Mouse (Mus musculus) cerebellum, postnatal 10 days (tissue): ENCODE measurements at regions not wholly inside any gene's neighbourhood (a gene's known extent, or its start where the extent isn't known, plus 50 kb on each side); places are given as distances from the start of the nearest gene placed in this dataset.

ENCODE experiments used
- DNase-seq, 2 experiments: peaks; one replicate each; pipeline ENCODE4 v3.0.0; 2021; ENCODE audit warnings: mixed read lengths in 2 of 2

DNA sequence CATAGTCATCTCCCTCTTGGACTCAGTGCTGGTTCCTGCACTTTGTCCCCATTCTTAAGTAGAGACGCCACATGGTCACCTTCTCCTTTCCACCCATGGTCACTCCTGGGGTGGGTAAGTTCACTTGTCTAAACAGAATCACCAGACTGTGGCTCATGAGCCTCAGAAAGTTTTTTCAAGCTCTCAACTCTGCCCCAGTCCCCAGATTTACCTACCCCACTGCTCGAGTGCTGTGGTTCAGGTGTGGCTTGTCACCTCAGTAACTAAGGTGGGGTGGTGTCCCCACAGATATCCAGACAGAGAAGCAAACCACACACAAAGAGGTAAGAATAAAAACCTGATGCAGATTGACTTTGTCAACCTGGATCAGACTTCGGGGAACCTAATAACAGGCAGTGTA, 87.6 kb downstream of the Rpl10-ps3 start:
- DNase-seq, result no peak

DNA sequence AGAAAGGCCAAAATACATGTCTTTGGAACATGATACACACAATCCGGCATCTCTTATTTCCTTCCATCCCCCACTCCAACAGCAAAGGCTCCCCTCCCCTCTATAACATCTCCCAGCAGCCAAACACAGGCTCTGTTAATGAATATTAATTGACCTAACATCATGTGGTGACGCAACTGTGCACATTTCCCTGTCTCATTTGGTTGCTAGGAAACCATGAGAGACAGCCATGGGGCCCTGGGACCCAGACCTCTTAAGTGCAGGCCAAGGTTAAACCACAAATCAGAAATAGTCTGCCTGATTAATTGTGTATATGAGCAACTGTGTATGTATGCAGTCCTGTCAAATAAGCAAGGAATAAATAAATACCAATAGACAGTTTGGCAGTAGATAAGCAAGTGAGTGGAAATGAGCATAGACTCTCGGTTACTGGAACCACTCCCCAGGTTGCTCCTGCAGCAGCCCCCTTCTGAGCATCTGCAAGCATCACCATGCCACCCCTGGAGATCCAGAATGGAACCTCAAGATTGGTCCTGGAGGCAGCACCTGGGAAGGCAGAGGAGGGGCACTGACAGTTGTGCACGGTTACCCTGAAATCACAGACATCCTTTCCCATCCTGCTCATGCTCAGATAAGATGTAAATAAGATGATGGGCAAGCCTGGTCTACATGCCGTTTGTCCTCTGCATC, 99.6 kb downstream of the Rpl10-ps3 start:
- DNase-seq, result peak; percentile 36 to 42

DNA sequence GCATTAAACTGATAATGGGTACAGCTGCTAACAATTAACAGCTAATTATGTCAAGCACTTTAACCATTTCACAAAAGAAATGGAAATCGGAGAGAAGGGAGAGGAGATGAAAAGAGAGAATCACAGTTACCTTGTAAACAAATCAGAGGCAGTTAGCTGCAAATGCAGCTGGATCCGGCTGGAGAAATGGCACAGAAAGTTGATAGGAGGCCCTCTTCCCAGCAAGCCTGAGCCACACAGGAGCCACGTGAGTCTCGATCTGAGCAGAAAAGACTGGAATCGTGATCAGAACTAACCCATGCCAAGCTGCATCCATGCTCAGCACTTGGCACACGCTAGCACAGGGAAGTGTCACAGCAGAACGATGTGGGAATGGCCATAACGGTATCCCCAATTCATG, 103.8 kb downstream of the Rpl10-ps3 start:
- DNase-seq, result peak; percentile 7 to 17

DNA sequence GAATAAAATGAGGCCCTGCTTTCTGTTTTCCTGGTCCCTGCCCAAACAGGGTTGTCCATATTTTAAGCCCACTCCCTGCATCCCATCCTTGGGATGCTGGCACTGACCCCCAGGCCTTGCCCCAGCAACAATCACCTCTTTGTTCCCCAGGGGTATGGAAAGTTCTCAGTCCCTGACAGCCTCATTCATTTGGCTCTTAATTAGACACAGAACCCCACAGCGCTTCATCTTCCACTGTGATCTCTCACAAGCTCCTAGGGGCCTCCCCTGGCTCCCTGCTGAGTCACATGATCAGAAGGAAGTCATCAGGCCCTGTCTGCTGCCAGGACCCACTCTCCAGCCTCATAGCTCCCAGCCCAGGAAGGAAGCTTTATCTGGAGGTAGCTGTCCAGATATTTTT, 108.9 kb downstream of the Rpl10-ps3 start:
- DNase-seq, result peak; percentile 20 to 38

DNA sequence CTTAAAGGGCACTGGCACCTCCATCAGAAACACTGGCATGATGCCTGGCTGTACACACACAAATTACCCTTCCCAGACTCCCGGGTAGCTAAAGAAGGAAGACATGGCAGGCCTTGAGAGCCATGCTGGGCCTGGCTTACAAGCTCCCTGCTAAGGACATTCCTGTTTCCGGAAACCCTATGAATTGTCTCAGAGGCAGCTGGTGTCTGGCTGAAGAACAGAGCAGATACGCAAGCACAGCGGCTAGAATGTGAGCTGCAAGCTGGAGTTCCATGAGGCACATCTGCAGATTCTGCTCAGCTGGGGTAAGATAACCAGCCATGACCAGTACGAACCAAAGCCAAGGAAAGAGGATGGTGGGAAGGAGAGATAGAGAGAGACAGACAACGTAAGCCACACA, 110.1 kb downstream of the Rpl10-ps3 start:
- peak; percentile 24 to 36 for DNase-seq

DNA sequence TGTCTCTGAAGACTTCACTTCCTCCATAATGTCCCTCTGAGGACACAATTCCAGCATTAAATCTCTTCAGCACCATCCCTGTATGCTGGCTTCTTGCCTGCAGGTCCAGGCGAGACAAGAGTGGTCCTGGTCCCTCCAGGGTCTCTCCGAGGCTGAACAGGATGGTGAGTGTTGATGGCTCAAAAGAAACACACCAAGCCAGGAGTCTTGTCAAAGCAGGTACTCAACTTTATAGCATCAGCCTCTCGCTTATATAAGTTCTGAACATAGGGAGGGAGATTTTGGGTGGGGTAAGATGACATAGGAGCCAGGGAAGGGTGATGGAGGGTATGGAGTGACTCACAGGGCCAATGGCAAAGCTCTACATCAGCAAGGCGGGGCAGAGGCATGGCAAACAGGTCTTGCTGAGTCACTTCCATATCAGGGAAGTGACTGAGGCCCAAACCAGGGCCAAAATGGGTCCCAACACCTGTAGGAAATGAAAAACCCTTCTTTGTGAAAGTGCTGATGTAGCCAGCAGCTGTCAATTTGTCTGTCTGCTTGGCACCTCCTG, 111.7 kb downstream of the Rpl10-ps3 start:
- DNase-seq, result no peak

DNA sequence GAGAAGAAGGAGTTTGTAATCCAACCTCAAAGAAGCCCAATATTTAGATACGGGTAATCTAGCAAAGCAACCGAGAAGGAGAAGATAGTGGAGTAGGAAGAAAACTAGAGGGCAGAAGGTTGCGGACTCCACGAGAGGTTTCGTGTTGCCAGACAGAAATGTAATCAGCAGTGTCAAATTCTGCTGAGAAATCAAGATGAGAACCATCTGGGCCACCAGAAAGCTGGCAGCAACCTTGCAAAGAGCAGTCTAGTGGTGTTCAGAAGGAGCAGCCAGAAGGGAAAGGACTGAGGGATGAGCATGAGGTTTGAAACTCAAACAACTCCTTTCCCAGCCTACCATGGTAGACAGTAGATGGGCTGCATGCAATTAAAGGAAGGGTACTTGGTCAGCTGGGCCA, 134.3 kb downstream of the Rpl10-ps3 start:
- DNase-seq, result peak; percentile 19 to 20

DNA sequence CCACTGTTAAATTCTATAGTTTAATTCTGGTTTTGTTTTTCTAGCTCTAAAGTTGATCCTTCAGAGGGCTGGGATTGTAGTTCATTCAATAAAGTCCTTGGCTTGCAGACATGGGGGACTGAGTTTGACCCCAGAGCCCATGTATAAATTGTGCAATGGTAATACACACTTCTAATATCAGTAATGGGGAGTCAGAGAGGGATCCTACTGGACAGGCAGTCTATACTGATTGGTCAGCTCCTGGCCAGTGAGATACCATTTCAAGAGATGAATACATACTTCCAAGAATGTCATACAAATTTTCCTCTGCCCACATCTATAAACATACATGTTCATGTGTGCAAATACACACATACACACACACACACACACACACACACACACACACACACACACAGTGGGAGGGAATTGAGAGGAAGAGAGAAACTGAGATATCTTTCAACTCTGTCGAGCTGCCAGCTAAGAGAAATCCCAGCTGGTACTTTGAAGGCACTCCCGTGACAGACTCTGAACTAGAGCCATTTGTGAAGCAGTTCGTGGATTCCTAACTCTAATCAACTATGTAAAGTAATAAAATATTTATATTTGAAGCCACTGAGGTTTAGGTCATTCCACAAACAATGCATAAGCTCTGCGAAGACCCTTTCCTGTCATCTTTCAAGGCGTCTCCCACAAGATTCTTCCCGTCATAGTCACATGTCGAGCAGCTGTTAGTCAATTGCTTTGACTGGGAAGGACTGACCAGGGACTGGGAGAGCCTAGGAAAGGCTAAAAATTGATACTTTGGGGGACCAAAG, 145.1 kb downstream of the Rpl10-ps3 start:
- no peak for DNase-seq

DNA sequence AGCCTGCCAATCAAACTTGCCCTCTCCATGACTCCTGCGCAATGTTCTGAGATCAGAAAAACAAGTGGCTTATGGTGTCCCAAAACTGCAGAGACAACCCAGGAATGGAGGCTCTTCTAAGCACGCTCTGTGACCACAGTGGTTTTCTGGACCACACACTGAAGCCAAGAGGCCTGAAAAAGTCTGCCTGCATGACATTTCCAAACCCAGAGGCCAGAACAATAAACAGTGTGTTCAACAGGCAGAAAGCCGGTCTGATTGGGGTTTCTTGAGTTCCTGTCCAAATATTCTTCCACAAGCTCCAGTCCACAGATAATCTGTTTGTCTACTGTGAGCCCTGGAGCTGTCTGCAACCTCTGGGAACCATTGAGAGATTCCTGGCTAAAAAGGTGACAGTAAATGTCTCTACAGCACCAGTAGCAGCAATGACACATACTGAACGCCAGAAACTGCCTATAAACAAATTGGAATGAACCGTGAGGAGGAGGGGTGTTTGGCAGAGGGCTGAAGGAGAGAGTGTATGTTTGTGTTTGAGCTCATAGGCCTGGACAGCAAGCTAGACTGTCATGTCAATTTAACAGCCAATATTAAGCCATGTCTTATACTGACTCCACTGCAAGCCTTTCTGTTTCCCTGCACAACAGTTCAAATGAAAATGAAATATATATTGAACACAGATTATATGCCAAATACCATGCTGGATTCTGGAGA, 152.2 kb downstream of the Rpl10-ps3 start:
- no peak for DNase-seq

DNA sequence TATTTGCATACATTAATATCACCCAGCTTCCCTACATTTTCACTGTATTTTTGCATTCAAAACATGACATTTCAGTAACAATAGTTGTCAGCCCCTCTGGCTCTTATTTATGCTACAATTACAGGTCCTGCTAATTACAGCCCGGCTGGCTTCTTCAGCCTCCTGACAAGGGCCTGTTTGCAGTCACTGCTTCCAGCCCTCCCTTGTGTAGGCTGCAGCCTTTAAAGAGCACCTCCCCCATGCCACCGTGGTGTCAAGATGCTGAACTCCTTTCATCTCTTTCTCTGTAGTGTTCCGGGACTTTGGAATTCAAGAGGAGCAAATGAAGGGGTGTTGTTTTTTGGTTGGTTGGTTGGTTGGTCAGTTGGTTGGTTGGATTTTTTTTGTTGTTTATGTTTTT, 153.6 kb downstream of the Rpl10-ps3 start:
- DNase-seq, result no peak

DNA sequence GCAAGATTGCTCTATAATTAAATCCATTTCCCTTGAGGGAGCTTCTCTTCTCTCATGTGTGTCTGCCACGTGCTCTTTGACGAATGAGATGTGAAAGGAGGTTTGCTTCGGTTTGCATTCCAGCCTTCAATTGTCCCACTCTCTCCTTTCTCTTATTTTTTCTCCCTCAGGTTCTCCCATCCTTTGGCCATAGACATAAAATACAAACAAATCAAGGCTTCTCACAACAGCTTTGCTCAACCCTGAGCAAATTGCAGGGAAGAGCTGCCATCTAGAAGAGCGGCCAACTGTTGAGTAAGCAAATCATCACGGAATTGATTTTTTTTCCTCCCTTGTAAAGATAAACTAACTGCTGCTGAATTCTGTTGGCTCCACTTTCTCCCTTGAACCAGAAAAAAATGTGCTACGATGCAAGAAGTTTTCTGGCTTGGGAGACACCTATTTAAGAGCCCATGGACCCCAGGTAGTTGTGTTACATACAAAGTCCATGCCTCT, 156.1 kb downstream of the Rpl10-ps3 start:
- no peak for DNase-seq

DNA sequence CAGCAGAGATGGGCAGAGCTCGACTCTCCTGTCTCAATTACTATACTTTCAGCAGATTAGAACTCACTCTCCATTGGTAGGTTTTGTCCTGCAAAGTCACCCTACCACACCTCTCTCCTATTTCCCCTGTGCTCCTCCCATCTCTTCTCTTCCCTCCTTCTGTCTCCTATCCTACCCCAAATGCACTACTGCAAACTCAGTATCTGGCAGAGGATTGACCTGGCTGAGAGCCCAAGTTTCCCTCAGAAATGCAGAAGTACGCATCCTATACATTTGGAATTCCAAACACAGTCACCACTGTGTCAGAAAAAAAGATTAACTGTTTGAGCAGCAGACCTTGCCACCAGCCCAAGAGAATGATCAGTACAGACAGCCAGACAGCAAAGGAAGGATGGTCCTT, 163.4 kb downstream of the Rpl10-ps3 start:
- DNase-seq, result no peak

DNA sequence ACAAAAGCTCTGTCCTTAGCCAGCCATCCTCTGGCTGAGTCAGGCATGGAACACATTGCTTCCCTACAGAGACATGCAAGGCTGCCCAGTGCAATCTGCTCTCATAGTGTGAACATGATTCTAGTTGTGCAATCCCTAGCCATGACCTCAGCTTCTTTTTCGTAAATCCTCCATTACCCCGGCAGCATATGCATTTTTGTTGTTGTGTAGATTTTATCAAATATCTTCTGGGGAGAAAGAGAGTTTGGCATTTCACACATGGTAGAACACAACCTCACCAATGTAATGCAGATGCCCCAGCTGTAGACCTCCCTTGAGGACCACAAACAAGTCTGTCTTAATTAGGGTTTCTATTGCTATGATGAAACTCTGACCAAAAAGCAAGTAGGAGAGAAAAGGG, 168.6 kb downstream of the Rpl10-ps3 start:
- DNase-seq, result no peak

DNA sequence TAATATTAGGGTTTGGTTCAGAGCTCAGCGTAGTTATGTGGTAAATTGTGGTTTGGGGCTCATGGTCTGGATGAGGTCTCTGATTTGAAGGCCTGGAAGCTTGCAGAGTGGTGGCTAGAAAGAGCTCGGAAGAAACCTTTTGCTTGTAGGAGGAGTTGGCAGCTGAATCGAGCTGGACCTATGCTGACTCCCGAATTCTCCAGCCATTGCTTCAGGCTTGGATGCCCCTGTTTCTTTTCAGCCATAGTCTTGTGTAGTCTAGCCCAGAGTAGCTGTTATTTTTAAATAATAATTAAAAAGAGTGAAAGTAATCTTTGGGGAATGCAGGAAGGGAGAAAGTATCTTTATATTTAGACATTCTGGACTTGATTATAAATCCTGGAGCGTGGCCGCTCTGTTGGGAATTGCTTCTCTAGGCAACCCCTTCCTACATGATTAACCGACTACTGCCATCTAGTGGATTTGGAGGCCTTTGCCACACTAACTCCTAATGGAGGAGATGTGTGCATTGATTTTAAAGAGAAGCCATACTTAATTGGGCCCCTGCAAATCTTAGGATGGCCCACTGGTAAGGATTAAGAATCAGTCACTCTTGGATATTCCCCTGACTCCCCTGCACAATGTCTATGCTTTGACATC, 172.8 kb downstream of the Rpl10-ps3 start:
- DNase-seq, result peak; percentile 89 to 93

DNA sequence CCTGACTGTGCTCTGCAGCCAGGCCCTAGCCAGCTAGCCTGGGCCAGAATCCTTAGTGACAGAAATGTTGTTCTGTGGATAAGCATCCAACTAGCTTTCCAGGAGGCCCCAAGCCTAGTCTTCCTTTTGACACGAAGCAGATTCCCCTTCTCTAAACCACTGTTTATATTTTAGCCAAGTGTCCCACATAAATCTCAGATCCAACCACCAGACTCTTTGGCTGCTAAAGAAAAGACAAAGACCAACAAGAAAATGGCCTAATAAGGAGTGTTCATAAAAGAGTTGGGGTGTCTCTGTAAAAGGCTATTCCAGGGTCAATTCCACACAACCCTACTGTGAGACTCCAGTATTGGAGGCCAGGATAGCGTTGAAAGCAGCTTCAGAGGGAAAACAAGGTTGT, 173.6 kb downstream of the Rpl10-ps3 start:
- DNase-seq, result no peak

DNA sequence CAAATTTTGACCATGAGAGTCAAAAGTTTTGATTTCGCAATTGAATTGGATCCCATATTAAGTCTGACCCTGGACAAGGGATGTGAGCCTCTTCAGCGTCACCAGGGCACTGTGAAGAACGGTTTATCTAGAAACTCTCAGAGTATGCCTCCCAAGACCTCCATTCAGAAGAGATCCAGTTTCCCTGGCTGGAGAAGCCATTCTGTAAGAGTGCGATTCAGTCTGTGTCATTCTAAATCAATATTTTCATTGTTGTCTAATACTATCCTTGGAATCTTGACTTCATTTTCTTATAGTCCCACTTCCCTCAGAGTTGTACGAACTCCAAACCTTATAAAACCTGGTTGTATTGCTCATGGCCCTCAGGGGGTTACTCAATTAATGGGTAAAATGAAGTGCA, 174.1 kb downstream of the Rpl10-ps3 start:
- DNase-seq, result no peak

DNA sequence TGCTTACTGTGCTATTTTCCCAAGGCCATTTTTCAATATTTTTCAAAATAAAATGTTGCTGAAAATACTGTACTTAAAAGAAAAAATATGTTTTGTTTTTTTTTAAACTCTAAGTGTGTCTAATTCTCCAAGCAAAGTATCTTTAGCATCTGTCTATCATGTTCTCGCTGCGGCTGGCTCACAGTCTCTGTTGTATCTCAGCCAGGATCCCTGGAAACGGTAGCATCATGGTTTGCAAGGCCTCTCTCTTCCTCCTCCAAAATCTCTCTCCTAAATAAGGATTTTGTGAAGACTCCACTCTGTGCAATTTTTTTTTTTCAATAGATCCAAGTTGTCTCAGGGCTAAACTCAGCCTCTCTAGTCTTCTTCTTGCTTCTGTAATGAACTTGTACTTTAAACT, 190.2 kb downstream of the Rpl10-ps3 start:
- no peak for DNase-seq

DNA sequence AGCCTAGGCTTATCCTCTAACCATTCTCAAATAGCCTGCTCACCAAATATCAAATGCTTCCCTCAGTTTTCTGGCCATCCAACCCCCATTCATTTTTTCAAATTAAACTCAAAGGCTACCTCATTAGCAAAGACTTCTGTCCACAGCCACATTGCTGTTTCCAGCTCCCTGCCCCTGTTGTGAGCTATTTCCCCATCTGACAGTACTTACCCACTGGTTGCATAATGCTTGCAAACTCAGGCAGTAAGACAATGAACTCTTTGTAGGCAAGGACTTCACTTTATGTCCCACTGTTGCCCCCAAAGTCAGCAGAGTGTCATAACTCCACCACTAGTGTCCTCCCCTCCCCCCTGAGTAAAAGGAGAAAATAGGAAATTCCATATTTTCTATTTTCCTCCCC, 194.7 kb downstream of the Rpl10-ps3 start:
- DNase-seq, result no peak

DNA sequence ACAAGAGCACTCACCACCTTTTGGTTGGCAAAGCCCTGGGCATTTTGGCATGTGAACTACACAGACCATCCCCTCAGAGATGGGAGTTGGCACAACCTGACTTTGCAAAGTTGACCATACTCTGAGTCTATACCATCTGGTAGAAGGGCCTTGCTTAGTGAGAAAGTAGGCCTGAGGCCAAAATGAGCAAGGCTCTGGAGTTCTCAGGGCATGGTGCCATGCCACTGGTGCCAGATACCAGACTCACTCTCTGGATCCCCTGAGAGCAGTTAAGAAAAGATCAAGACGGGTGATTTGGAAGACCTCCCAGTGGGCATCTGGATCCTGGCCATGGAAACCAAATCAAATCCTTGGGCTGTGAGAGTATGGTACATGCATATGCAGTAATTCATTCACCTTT, 202.0 kb downstream of the Rpl10-ps3 start:
- DNase-seq, result peak; percentile 79 to 90

DNA sequence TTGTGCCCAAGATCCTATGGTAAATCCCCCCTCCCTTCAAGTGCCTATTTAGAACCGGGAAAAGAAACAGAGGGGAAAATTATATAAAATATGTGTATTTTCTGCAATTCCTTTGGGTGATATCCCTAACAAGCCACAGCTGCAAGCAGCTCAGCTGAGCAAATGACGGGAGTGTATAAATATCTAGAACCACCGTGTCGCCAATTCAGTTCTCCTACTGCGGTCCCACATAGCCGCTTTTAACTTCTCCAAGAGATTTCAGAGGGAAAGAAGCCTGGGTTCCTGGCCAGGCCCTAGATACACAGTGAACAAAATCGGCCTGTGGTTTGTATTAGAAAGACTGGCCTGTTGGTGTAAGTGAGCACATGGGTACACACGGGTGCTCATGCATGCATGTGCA, 202.7 kb downstream of the Rpl10-ps3 start:
- DNase-seq, result no peak

DNA sequence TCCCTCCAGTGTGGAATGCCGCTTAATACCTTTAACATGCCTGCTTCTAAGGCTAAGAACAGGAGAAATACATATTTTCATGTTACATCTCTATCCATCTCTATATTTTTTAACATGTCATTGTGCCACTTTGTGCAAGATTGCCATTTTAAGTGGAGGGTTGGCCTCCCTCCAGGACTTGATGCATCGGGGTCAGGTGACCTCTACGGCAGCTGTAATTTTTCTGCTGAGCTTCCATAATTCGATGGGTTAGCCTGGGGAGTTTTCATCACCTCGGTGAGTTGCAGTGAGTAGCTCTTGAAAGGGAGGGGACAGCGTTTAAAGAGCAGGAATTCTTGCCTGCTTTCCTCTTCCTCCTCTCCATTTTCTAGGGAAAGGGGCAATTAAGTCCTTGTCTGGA, 203.6 kb downstream of the Rpl10-ps3 start:
- no peak for DNase-seq

DNA sequence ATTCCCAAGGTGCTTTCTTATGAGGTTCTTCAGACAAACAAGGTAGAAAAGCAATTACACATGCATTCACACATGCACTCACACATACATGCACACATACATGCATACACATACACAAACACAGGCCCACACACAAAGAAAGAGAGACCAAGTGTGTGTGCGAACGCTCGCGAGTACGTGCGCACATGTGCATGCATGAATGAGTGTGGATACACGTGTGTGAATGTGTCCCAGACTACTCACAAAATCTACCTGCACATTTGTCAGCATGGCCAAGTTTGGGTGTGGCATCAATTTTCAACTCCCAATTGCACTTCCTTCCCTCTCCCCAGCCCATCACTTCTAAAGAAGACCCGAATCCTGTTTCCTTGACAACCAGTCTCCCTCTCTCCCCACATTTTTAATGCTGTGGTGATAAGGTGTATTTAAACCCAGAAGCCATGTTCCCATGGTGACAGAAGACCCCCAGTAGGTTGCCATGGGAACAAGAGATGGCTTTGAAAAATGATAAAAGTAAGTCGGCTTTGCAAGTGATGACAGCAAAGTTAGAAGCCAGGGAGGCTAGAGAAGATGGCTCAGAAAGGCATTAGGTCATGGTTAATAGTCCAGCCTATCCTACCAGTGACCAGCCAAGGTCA, 206.3 kb downstream of the Rpl10-ps3 start:
- no peak for DNase-seq
